Mouse (Mus musculus) embryonic facial prominence, embryonic 13.5 days (tissue): ENCODE data around the gene Hapln2. TPM values are rescaled to one million over a fixed set of nuclear protein-coding genes. Genes with fewer than 3 reads are reported as not detected.

Source experiments
- ATAC-seq: fragments of 200-750 bp; cut with Nextera tagmentation; 2 replicates; pipeline ENCODE4 v1.8.0; 2017; ENCODE audit warnings: low read depth; ENCODE audit not compliant: insufficient number of reproducible peaks, insufficient read depth, low FRiP score, low TSS enrichment
- H3K27ac ChIP-seq: fragments of 300-500 bp; sonication (generic); 2 replicates; pipeline ENCODE4 v1.5.1; 2015; ENCODE audit warnings: moderate library complexity, mild to moderate bottlenecking, inconsistent platforms
- H3K27me3 ChIP-seq: fragments of 300-500 bp; sonication (generic); 2 replicates; pipeline ENCODE4 v1.6.1; 2015; ENCODE audit warnings: mild to moderate bottlenecking, inconsistent platforms
- H3K36me3 ChIP-seq: fragments of 300-500 bp; sonication (generic); 2 replicates; pipeline ENCODE4 v1.6.1; 2015; ENCODE audit warnings: mild to moderate bottlenecking, inconsistent platforms
- H3K4me1 ChIP-seq: fragments of 300-500 bp; sonication (generic); 2 replicates; pipeline ENCODE4 v1.6.1; 2015; ENCODE audit warnings: inconsistent platforms
- H3K4me2 ChIP-seq: fragments of 300-500 bp; sonication (generic); 2 replicates; pipeline ENCODE4 v1.6.1; 2015; ENCODE audit warnings: moderate library complexity, mild to moderate bottlenecking, inconsistent platforms
- H3K4me3 ChIP-seq: fragments of 300-500 bp; sonication (generic); 2 replicates; pipeline ENCODE4 v1.5.1; 2015; ENCODE audit warnings: mild to moderate bottlenecking, inconsistent platforms
- H3K9ac ChIP-seq: fragments of 300-500 bp; sonication (generic); 2 replicates; pipeline ENCODE4 v1.6.1; 2015; ENCODE audit warnings: mild to moderate bottlenecking, inconsistent platforms
- H3K9me3 ChIP-seq: fragments of 300-500 bp; sonication (generic); 2 replicates; pipeline ENCODE4 v1.6.1; 2016; ENCODE audit warnings: inconsistent platforms
- WGBS: fragments of 180-500 bp; shearing (Covaris S2); methylation state at CpG from one replicate; pipeline ENCODE4 v1.1.7; 2015; ENCODE audit warnings: mixed read lengths; 5-methylcytosine and 5-hydroxymethylcytosine counted together
- polyA plus RNA-seq: library from polyadenylated mRNA; unstranded; fragments of >200 nt; fragmentation: Nextera tagmentation; extraction: Ambion mirVana; gene quantifications from 2 replicates; pipeline ENCODE4 v1.2.1, GENCODE M21; 2015

Gene Hapln2
- 0.15 TPM in 1 of 2 replicates, not detected in the other for polyA plus RNA-seq

DNA sequence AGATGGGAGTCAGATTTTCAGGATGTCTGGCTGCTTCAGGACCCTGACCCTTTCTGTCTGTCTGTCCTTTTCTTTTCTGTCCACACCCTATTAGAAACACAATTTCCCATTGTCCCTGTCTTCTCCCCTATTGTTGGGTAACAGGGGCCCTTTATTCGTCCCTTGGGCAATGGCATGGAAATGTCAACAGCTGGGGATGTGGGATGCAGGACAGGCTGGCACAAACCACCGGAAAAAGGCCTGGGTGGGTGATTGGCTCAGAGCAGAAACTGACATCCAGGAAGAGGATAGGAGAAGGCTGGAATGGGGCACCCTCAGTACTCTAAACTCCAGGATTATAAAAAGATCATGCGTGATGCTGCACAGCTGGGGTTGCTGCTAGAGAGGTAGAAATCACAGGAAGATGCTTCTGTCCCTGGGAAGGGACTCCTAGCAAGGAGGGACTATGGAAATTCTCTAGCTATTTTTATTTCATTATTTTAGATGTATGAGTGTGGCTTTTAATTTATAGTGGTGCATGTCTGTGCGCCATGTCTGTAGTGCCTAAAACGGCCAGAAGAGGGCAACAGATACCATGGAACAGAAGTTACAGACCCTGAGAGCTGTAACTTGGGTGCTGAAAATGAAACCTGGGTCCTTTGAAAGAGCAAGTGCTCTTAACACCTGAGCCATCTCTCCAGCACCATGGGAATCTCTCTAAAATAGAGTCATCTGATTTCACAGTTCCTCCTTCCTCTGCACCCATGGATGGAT lies at the start of gene Hapln2:
Hapln2 (minus strand) TSS at position 150 of the 753 bp plus-strand sequence.
- H3K9me3 ChIP-seq = peaks cover 8% of the 10 kb centered on the region; the same call in 1 of the 2 replicates
- H3K27ac ChIP-seq = no peak within 1 kb of the TSS
- H3K4me2 ChIP-seq = no peak within 1 kb of the TSS
- 46% methylated on average over 5 of the region's 5 CpGs for WGBS
- no peaks in the 10 kb centered on the region for H3K36me3 ChIP-seq
- H3K4me3 ChIP-seq = no peak within 1 kb of the TSS
- peaks cover 87% of the 10 kb centered on the region for H3K27me3 ChIP-seq
- H3K9ac ChIP-seq = no peak within 1 kb of the TSS
- peaks cover 13% of the 10 kb centered on the region for H3K4me1 ChIP-seq
- no peak for ATAC-seq

DNA sequence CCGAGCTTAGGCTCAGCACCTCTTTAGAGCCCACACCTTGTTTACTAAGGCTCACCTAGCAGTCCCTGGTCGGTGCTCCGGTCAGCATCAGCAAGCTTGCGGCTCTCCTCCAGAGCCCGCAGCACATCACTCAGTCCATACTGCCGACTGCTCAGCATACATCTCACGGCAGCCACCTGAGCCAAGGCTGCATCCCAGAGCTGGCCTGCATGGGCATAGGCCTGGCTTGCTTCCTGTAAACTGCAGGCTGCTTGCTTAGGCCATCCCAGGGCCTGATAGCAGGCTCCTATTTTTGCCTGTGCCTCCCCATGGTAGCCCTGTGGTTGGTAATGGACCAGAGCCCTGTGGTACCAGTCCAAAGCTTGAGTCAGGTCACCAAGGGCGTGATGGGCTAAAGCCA lies 47.4 kb upstream of the Hapln2 start:
- no peaks in the 10 kb centered on the region for H3K36me3 ChIP-seq
- H3K9ac ChIP-seq = no peak overlapping the region
- 80% methylated on average over 8 of the region's 8 CpGs for WGBS
- no peak for ATAC-seq
- no peak overlapping the region for H3K27ac ChIP-seq
- no peaks in the 10 kb centered on the region for H3K4me1 ChIP-seq
- no peak overlapping the region for H3K4me3 ChIP-seq
- H3K9me3 ChIP-seq = no peaks in the 10 kb centered on the region
- H3K4me2 ChIP-seq = no peak overlapping the region
- H3K27me3 ChIP-seq = peaks cover 20% of the 10 kb centered on the region

DNA sequence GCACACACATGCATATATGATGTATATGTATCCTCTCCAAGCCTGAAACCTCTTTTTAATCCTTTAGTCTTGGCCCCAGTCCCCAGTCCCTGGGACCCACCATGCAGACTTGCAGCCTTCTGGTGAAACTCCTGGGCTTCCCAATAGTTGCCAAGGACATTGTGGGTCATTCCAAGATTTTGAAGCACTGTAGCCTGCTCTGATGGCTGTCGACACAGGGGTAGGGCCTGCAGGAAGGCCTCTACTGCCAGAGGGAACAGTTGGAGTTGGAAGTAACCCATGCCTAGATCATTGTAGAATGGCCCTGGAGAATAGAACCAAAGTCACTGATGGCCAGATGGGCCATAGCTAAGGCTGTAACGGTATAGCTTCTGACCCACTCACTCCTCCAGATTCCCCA lies 47.0 kb upstream of the Hapln2 start:
- no peak overlapping the region for H3K9ac ChIP-seq
- no peak overlapping the region for H3K4me3 ChIP-seq
- ATAC-seq = no peak
- no peak overlapping the region for H3K27ac ChIP-seq
- H3K4me2 ChIP-seq = no peak overlapping the region
- H3K9me3 ChIP-seq = no peaks in the 10 kb centered on the region
- no peaks in the 10 kb centered on the region for H3K36me3 ChIP-seq
- H3K4me1 ChIP-seq = no peaks in the 10 kb centered on the region
- peaks cover 20% of the 10 kb centered on the region for H3K27me3 ChIP-seq
- WGBS = 70% methylated on average over 2 of the region's 2 CpGs

DNA sequence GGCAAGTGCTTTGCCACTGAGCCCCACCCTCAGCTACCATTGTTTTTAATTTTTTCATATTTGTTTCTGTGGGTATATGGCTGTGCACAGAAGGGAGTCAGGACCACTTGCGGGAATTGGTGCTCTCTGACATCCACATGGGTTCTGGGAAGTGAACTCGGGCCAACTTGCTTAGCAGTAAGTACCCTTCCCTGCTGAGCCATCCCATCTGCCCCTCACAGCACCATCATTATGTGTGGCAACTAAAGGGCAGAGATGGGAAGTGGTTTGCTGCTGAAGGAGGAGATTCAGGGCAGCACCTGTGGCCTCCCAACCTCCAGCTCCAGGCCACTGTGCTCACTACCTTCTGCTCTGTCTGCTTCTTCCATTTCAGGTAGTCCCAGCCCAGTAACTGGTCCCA lies 46.2 kb upstream of the Hapln2 start:
- H3K36me3 ChIP-seq = no peaks in the 10 kb centered on the region
- H3K9ac ChIP-seq = no peak overlapping the region
- no peaks in the 10 kb centered on the region for H3K4me1 ChIP-seq
- H3K4me2 ChIP-seq = no peak overlapping the region
- H3K9me3 ChIP-seq = no peaks in the 10 kb centered on the region
- ATAC-seq = no peak
- H3K27ac ChIP-seq = no peak overlapping the region
- WGBS = 71% methylated on average over 2 of the region's 2 CpGs
- peaks cover 20% of the 10 kb centered on the region for H3K27me3 ChIP-seq
- no peak overlapping the region for H3K4me3 ChIP-seq

DNA sequence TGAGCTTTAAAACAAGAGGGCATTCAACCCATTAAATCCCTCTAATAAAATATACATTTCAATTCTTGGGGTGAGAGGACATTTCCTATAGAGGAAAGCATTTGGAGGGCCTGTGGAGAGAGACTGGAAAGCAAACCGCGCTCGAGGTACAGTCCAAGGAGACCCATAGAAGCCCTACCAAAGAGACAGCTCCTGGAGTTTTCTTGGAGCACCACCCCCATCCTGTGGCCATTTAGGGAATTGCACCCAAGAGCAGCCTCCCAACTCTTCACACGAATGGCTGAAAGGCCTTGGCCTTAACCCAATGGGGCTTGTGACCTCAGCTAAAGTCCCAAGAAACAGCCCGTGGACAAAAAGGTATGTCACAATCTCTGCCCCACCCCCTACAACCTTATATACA lies 44.4 kb upstream of the Hapln2 start:
- no peak for ATAC-seq
- H3K27ac ChIP-seq = no peak overlapping the region
- H3K9ac ChIP-seq = no peak overlapping the region
- H3K27me3 ChIP-seq = peaks cover 20% of the 10 kb centered on the region
- no peaks in the 10 kb centered on the region for H3K36me3 ChIP-seq
- H3K9me3 ChIP-seq = no peaks in the 10 kb centered on the region
- 2% methylated on average over 5 of the region's 5 CpGs for WGBS
- H3K4me3 ChIP-seq = no peak overlapping the region
- no peaks in the 10 kb centered on the region for H3K4me1 ChIP-seq
- H3K4me2 ChIP-seq = no peak overlapping the region

DNA sequence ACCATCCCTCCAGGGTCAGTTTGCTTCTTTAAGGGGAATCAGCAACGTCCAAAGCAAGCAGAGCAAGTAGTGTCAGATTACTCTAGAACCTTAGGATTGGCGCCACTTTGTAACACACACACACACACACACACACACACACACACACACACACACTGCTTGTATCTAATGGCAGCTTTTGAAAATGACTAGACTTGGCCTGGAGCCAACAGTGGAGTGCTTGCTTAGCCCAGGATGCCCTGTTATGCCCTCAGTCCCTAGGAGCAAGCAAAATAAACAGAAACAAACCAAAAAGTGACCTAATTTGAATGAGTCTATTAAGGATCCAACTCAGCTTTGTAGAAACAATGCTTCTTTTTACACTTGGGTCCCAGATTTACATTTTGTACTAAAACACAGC lies 41.0 kb upstream of the Hapln2 start:
- 6% methylated on average over 2 of the region's 2 CpGs for WGBS

DNA sequence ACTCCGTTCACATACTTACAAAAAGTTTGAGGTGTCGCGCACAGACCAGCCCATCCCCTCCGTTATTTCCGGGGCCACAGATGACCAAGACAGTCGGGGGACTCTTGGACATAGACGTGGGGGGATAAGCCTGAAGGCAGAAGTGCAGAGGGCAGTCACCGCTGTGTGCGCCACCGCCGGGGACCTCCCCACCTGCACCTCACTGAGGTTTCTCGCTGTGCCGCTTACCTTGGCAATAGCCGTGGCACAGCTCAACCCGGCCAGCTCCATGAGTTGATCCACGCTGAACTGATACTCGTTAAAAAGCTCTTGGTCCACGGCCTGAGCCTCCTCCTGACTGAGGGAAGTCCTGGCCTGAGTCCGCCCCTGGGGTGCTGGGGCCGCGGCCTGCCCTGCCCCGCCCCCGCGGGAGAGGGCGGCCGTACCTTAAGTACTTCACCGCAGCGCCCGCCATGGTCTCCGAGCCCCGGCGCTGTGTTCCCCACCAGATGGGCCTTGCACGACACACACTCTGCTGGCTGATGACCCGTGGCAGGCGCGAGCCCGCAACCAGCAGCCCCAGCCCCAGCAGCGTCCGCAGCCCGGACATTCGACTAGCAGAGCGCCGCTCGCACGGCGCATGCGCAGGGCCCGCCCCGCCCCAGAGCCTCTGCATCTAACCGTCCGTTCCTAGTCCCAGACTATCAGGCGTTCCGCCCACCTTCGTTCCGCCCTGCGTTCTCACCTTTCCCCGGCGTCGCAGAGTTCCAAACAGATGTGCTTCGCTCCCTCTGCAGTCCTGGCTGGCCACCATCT lies 30.7 kb upstream of the Hapln2 start, which contains the start of gene Naxe:
Naxe (minus strand) TSS at position 594 of the 795 bp plus-strand sequence.
- ATAC-seq = peak; percentile 87
- WGBS = under 1% methylated on average over 60 of the region's 60 CpGs

More for the DNA sequence above, 41.0 kb upstream of the Hapln2 start:
- Histone ChIP-seq H3K4me2 (no peak overlapping the region), H3K27ac (no peak overlapping the region), H3K9me3 (no peaks in the 10 kb centered on the region), H3K4me3 (no peak overlapping the region), H3K9ac (no peak overlapping the region), H3K27me3 (peaks cover 17% of the 10 kb centered on the region; the same call in 1 of the 2 replicates), H3K36me3 (no peaks in the 10 kb centered on the region), H3K4me1 (no peaks in the 10 kb centered on the region)
- no peak for ATAC-seq

DNA sequence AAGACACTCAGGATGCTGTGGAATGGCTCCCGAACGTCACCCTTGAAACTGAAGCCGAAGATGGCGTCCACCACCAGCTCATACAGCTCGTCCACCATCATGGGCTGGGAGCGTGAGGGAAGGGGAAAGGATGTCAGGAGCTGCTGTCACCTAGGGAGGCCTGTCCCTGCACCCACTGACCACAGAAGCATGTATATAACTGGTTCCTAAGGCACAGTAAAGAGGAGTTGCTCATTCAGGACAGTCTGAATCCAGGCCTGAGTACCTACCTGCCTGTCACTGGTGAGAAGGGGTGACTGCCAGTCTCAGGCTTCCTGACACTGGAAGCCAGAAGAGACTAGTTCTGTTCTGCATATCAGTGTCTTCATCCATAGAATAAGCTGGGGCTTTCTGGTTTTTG lies 29.6 kb upstream of the Hapln2 start:
- Histone ChIP-seq H3K36me3 (peaks cover 50% of the 10 kb centered on the region), H3K9ac (peak overlapping the region; percentile 91), H3K4me1 (peaks cover 11% of the 10 kb centered on the region), H3K9me3 (no peaks in the 10 kb centered on the region), H3K27ac (no peak overlapping the region), H3K27me3 (no peaks in the 10 kb centered on the region), H3K4me3 (peak overlapping the region; percentile 90), H3K4me2 (peak overlapping the region; percentile 89)
- no peak for ATAC-seq
- WGBS = 82% methylated on average over 6 of the region's 6 CpGs

More for the DNA sequence above, 30.7 kb upstream of the Hapln2 start, which contains the start of gene Naxe:
- Histone ChIP-seq H3K4me1 (peaks cover 11% of the 10 kb centered on the region), H3K27ac (peak within 1 kb of the TSS; percentile 72; the same call in 1 of the 2 replicates), H3K27me3 (no peaks in the 10 kb centered on the region), H3K9ac (peak within 1 kb of the TSS; percentile 91), H3K4me2 (peak within 1 kb of the TSS; percentile 89), H3K36me3 (peaks cover 39% of the 10 kb centered on the region), H3K9me3 (no peaks in the 10 kb centered on the region), H3K4me3 (peak within 1 kb of the TSS; percentile 90)

DNA sequence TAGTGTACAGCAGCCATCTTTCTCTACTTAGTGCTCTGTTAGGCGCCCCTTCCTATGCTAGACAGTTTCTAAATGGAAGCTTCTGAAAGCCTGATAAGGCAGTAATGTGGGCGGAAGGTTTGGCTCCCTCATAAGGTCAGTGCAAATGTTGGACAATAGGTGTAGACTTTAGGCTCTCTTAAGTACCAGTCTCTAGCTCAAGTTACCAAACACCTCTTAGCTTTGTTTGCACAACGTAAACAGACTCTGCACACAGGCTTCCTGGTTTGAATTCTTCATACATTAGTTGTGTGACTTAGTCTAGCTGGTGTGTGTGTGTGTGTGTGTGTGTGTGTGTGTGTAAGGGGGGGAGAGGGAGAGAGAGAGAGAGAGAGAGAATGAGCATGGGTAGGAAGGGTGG lies 22.1 kb upstream of the Hapln2 start:
- Histone ChIP-seq H3K4me2 (no peak overlapping the region), H3K4me3 (no peak overlapping the region), H3K9me3 (no peaks in the 10 kb centered on the region), H3K27me3 (no peaks in the 10 kb centered on the region), H3K4me1 (no peaks in the 10 kb centered on the region), H3K27ac (no peak overlapping the region), H3K36me3 (peaks cover 55% of the 10 kb centered on the region), H3K9ac (no peak overlapping the region)
- no peak for ATAC-seq
- 85% methylated on average over 3 of the region's 3 CpGs for whole genome bisulfite sequencing

DNA sequence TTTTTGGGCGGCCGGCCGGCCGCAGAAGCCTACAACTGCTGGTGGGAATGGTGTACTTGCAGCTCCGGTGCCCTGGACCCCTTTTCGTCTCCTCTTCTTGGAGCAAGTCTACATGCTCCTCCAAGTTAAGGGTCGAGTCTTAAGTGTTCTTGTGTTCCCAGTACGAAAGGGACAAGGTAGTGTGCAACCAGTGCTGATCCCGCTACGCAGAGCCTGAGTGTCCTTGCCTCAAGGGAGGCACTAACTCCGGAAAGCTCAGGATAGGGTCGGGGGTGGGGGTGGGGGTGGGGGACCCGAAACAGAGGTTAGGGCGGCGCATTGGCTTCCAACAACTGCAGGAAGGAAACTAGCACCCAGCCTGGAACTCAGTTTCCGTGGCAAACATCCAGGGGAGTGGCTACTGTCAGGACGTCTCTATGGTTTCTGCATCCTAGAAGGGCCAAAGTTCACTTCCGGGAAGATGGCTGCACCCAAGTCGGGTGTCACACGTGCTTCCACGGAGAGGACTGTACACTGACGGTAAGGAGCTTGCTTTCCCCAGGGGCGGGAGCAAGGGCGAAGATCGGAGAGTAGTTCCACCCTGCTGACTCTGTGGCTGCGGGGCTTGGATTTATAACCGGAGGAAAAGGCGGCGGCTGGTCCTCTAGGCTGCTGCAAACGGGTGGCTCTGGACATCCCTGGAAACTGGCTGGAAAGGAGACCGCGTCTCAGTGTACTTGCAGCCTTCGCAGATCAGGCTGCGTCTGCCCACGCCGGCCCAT lies 15.5 kb upstream of the Hapln2 start, which contains the start of gene Gpatch4:
Gpatch4 (plus strand) TSS at position 448 of the 761 bp plus-strand sequence.
- Histone ChIP-seq H3K27ac (peak within 1 kb of the TSS; percentile 44), H3K4me3 (peak within 1 kb of the TSS; percentile 89), H3K27me3 (peaks cover 29% of the 10 kb centered on the region), H3K4me1 (peaks cover 5% of the 10 kb centered on the region), H3K9me3 (no peaks in the 10 kb centered on the region), H3K4me2 (peak within 1 kb of the TSS; percentile 77), H3K9ac (peak within 1 kb of the TSS; percentile 74), H3K36me3 (0 out of 2 replicates have a peak, but pooled peaks cover 8% of the 10 kb centered on the region)
- peak; percentile 72; the same call in 1 of the 2 replicates for ATAC-seq
- 10% methylated on average over 36 of the region's 36 CpGs for WGBS
